Mouse (Mus musculus): Measurements from ENCODE around the gene Slc15a3. TPM values are rescaled to one million over a fixed set of nuclear protein-coding genes. Genes with fewer than 3 reads are reported as not detected.

The Slc15a3 gene
- total RNA-seq (2015; ENCODE audit: low replicate concordance) (2.1 and 3.8 TPM in 2 replicates), total RNA-seq (2017; ENCODE audit: low replicate concordance) (1.3 and 3.2 TPM in 2 replicates)

- ATAC-seq (replicated peaks; ENCODE audit: low FRiP score, poor library complexity, severe bottlenecking) = no peak
Measured at GRCm38 (mm10) chr19:10839010-10839892, at the start of gene Slc15a3. TSS of gene Slc15a3 (plus strand) at chr19:10839727.

- no peak for ATAC-seq (replicated peaks; ENCODE audit: low FRiP score, poor library complexity, severe bottlenecking)
Measured at GRCm38 (mm10) chr19:10790323-10790722, 49.2 kb upstream of the Slc15a3 start.

DNA sequence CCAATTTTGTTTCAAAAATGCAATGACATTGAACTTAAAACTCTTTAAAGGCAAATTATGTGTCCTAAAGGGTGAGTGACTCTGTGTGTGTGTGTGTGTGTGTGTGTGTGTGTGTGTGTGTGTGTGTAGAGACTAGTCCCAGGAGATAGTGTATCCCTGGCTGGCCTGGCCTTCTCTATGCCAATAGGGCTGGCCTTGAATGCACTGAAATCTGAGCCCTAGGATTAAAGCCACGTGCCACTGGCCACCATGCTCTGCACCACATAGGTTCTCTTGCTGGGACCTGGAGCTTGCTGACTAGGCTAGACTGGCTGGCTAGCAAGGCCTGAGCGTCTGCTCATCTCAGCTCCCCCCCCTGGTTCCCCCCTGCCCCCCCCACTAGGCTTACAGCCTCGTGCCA is 46.5 kb upstream of the Slc15a3 start:
- ATAC-seq (replicated peaks; ENCODE audit: low FRiP score, poor library complexity, severe bottlenecking) = no peak

- ATAC-seq (replicated peaks; ENCODE audit: low FRiP score, poor library complexity, severe bottlenecking) = no peak
Measured at GRCm38 (mm10) chr19:10794916-10795315, 44.6 kb upstream of the Slc15a3 start.

GRCm38 (mm10) chr19:10798576-10798975 is 41.0 kb upstream of the Slc15a3 start:
- no peak for ATAC-seq (replicated peaks; ENCODE audit: low FRiP score, poor library complexity, severe bottlenecking)

DNA sequence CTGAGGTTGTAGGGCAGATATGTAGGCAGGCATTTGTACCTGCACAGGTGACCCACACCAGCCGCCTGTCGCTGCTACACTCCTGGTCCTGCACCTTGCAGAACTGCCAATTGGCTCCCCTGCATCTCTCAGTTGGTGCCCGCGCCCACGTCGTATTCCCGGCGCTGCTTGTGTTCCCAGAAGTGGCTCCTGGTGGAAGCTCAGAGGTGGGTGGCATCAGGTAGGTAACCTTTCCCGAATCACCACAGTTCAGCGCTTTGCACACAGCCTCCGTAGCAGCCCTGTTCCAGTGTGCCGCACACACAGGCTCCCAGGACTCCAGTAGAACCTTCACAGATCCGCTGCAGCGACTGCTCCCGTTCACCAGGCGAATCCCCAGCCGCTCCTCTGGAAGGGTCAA is 40.4 kb upstream of the Slc15a3 start:
- no peak for ATAC-seq (replicated peaks; ENCODE audit: low FRiP score, poor library complexity, severe bottlenecking)

- no peak for ATAC-seq (replicated peaks; ENCODE audit: low FRiP score, poor library complexity, severe bottlenecking)
Measured at GRCm38 (mm10) chr19:10801070-10801469, 38.5 kb upstream of the Slc15a3 start.

- ATAC-seq (replicated peaks; ENCODE audit: low FRiP score, poor library complexity, severe bottlenecking) = no peak
Measured at GRCm38 (mm10) chr19:10801906-10802305, 37.6 kb upstream of the Slc15a3 start.

DNA sequence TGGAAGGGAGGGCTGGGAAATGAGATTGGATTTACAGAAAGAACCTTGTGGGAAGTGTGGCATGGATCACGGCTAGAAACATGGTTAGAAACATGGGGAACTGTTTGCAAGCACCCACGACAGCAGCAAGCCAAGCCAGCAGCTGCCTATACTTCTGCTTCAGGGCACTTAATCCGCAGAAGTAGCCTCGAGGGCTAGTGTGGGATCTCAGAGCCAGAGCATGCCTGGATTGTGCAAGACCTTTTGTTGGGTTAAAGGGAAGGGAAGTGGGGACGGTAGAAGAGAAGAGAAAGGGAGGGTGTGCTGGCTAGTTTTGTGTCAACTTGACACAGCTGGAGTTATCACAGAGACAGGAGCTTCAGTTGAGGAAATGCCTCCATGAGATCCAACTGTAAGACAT is 35.8 kb upstream of the Slc15a3 start:
- ATAC-seq (replicated peaks; ENCODE audit: low FRiP score, poor library complexity, severe bottlenecking) = no peak

DNA sequence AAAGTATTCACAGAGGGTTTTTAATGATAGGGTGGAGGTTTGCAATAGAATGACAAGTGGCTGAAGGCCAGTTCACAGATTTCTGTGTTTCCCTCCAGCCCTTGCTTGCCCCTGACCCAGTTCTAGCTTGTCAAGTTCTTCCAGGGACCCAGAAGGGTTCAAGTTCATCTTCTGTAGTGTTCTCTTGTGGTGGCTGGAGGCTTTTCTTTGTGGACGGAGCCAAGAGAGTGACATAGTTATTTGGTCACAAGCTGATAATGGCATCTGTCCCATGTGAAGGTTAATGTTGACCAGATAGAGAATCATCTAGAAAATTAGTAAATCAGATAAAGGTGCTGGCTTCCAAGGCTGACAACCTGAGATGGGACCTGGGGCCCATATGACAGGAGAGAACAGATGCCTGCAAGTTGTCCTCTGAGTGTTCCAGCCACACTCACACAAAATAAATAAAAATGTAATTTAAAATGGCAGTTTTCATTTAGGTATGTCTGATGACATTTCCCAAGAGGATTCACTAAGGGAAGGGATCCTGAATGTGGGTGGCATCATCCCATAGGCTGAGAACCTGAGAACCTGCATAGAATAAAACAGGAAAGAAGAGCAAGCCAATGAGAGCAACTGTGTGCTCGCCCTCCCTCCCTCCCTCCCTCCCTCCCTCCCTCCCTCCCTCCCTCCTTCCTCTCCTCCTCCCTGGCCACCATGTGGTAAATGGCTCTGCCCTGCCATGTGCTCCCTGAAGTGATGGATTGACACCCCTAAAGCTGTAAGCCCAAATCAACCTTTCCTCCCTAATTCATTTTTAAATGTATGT is 34.5 kb upstream of the Slc15a3 start:
- ATAC-seq (replicated peaks; ENCODE audit: low FRiP score, poor library complexity, severe bottlenecking) = no peak

GRCm38 (mm10) chr19:10805661-10806285 is 33.8 kb upstream of the Slc15a3 start:
- no peak for ATAC-seq (replicated peaks; ENCODE audit: low FRiP score, poor library complexity, severe bottlenecking)

DNA sequence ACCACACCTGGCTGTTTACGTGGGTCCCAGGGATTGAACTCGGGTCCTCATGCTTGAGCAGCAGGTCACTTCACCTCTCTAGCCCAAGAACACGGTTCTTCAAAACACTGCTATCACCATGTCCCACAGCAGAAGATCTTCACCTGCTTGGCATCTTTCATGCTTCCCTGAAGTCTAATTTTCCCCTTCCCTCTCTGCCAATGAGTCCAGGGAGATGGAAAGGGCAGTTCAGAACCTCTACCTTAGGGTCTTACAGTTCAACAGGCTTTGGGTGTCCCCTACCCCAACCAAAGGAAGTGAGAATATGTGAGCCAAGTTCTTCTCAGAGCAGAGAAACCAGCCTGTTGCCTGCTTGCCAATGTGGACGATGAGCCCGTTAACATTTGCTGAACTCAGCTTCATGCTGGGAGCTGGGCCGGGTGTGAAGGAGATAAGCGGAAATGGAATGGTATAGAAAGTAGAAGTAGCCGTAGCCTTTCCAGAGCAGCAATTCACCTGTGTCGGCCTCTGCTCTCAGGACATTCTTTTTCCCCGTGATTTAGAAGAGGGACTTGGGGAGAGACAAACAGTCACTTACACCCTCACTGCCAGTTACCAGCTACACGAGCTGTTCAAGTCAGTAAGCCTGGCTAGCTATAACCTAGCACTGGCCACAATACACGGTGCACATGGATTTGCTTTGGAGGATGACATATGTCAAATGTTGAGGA is 30.8 kb upstream of the Slc15a3 start:
- no peak for ATAC-seq (replicated peaks; ENCODE audit: low FRiP score, poor library complexity, severe bottlenecking)

GRCm38 (mm10) chr19:10809428-10810175 is 29.9 kb upstream of the Slc15a3 start:
- ATAC-seq (replicated peaks; ENCODE audit: low FRiP score, poor library complexity, severe bottlenecking) = no peak

GRCm38 (mm10) chr19:10810176-10810492 is 29.4 kb upstream of the Slc15a3 start:
- no peak for ATAC-seq (replicated peaks; ENCODE audit: low FRiP score, poor library complexity, severe bottlenecking)

- ATAC-seq (replicated peaks; ENCODE audit: low FRiP score, poor library complexity, severe bottlenecking) = no peak
Measured at GRCm38 (mm10) chr19:10811471-10811870, 28.1 kb upstream of the Slc15a3 start.

DNA sequence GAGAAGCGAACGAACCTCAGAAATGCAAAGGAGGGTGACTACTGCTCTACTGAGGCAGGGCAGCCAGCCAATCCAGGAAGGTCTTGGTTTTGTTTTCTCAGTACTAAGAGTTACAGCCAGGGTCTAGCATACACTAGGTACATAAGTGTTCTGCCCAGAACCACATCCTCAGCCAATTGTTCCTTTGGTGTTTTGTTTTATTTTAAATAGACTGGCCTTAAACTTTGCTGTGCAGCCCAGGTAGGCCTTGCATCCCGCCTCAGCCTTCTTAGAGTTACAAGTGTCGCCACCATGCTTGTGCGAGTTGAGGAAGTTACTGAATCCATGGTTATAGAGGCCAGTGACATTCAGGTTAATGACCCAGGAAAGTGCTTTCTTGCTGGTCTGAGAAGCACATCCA is 26.5 kb upstream of the Slc15a3 start:
- ATAC-seq (replicated peaks; ENCODE audit: low FRiP score, poor library complexity, severe bottlenecking) = no peak

GRCm38 (mm10) chr19:10813905-10814304 is 25.6 kb upstream of the Slc15a3 start:
- no peak for ATAC-seq (replicated peaks; ENCODE audit: low FRiP score, poor library complexity, severe bottlenecking)

GRCm38 (mm10) chr19:10815871-10816270 is 23.7 kb upstream of the Slc15a3 start:
- ATAC-seq (replicated peaks; ENCODE audit: low FRiP score, poor library complexity, severe bottlenecking) = no peak

DNA sequence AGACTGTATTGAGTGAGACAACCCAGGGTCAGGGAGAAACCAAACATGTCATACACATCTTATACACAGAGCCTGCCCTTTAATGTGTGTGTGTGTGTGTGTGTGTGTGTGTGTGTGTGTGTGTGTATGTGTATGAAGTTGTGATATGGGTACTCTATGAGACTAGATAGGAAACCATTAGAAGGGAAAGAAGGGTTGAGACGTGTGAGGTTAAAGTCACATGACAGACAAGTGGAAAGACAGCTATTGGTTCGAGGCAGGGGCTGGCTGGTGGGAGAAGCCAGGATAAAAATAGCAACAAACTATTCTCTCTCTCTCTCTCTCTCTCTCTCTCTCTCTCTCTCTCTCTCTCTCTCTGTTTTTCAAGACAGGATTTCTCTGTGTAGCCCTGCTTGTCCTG is 23.1 kb upstream of the Slc15a3 start:
- no peak for ATAC-seq (replicated peaks; ENCODE audit: low FRiP score, poor library complexity, severe bottlenecking)
